Mouse (Mus musculus) G1E (cell line): ENCODE measurements around the gene Syt16.

Experiments
- CTCF ChIP-seq: IDR thresholded peaks from 2 replicates; pipeline ENCODE4 v1.5.1; 2012; ENCODE audit warnings: low read depth, low read length, inconsistent platforms, mixed read lengths
- GATA2 ChIP-seq: IDR thresholded peaks from 2 replicates; pipeline ENCODE4 v1.6.1; 2012; ENCODE audit warnings: low read depth, low read length, inconsistent platforms, borderline replicate concordance
- POLR2AphosphoS5 ChIP-seq: IDR thresholded peaks from 2 replicates; pipeline ENCODE4 v1.6.1; 2012; ENCODE audit warnings: low read depth, low read length, inconsistent platforms; ENCODE audit not compliant: insufficient replicate concordance
- TAL1 ChIP-seq: conservative IDR thresholded peaks from 2 replicates; pipeline ENCODE4 v1.6.1; 2012; ENCODE audit warnings: low read depth, low read length, inconsistent platforms, mixed read lengths

- TF ChIP-seq POLR2AphosphoS5 (no peak), TAL1 (no peak), CTCF (no peak), GATA2 (no peak)
These were observed 95.1 kb downstream of the Syt16 start for GRCm38 (mm10) chr12:74092546-74092945.
